Mouse (Mus musculus): ENCODE data around the gene Gli2. TPM values are rescaled to one million over a fixed set of nuclear protein-coding genes. Genes with fewer than 3 reads are reported as not detected.

Gene Gli2
- polyA plus RNA-seq, 1 experiment from 2014 or later: 0.22 TPM

DNA sequence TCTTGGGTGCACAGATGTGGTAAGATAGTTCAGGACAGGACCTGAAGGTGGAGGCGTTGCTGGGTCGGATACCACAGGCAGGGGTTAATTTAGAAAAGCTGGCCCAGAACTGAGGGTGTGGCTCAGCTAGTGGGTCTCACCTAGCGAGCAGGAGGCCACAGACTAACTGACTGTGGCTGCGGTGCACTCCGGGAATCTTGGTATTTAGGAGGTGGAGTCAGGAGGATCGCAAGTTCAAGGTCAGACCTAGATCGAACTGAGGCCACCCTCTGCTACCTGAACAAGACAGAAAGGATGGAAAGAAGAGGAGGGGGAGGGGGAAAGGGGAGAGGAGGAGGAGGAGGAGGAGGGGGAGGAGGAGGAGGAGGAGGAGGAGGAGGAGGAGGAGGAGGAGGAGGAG, 22.1 kb upstream of the Gli2 start:
- WGBS (ENCODE audit: insufficient replicate concordance): 28% methylated on average over 7 of the region's 7 CpGs

DNA sequence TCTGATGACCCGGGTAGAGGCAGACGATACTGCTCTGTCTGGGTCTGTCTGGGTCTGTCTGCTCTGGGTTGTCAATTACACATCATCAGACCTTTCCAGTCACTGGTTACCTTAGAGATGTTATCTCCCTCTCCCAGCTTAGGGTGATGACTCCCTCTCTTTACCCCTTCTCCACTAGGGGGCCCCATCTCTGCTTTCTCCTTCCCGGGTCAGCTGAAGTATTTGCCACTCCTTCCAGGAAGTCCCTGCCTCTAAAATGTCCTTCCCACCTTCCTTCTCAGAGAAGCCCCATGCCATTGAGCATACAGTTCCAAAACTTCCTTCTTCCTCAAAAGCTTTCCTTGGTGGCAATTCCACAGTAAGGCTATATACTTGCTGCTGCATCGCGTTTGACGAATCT, 21.5 kb upstream of the Gli2 start:
- Histone ChIP-seq H3K9ac (no peak overlapping the region), H3K27me3 (peaks cover 22% of the 10 kb centered on the region), H3K4me2 (no peak overlapping the region), H3K9me3 (replicated peaks) (no peaks in the 10 kb centered on the region), H3K27ac (no peak overlapping the region), H3K4me3 (replicated peaks) (no peak overlapping the region), H3K4me1 (replicated peaks) (no peaks in the 10 kb centered on the region), H3K36me3 (no peaks in the 10 kb centered on the region)
- WGBS (ENCODE audit: insufficient replicate concordance): 42% methylated on average over 6 of the region's 6 CpGs
- DNase-seq: no peak
- ATAC-seq (ENCODE audit: low read depth): no peak

More for the DNA sequence above, 22.1 kb upstream of the Gli2 start:
- Histone ChIP-seq H3K9me3 (replicated peaks) (no peaks in the 10 kb centered on the region), H3K36me3 (no peaks in the 10 kb centered on the region), H3K27me3 (peaks cover 22% of the 10 kb centered on the region), H3K4me1 (replicated peaks) (no peaks in the 10 kb centered on the region), H3K9ac (no peak overlapping the region), H3K27ac (no peak overlapping the region), H3K4me3 (replicated peaks) (no peak overlapping the region), H3K4me2 (no peak overlapping the region)
- DNase-seq (no peak), ATAC-seq (ENCODE audit: low read depth) (no peak)

DNA sequence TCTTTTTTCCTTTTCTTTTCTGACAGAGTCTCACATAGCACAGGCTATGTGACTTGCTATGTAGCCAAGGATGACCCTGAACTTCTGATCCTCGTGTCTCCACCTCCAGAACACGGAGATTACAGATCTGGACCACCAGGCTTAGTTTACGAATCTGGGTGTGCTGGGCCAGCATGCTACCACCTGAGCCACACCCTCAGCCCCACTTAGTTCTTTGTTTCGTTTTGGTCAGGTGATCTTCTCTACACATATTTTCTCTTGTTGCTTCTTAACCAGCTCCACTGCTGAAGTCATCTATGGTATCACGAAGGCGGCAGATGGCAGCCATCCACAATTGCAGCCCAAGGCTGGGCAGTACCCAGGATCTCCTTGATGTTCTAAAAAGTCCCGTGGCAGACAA, 20.5 kb upstream of the Gli2 start:
- H3K27ac ChIP-seq: no peak overlapping the region
- no peaks in the 10 kb centered on the region for H3K4me1 ChIP-seq (replicated peaks)
- no peak for ATAC-seq (ENCODE audit: low read depth)
- peaks cover 22% of the 10 kb centered on the region for H3K27me3 ChIP-seq
- no peak for DNase-seq
- H3K36me3 ChIP-seq: no peaks in the 10 kb centered on the region
- H3K4me2 ChIP-seq: no peak overlapping the region
- H3K4me3 ChIP-seq (replicated peaks): no peak overlapping the region
- no peak overlapping the region for H3K9ac ChIP-seq
- 62% methylated on average over 7 of the region's 7 CpGs for WGBS (ENCODE audit: insufficient replicate concordance)
- no peaks in the 10 kb centered on the region for H3K9me3 ChIP-seq (replicated peaks)

DNA sequence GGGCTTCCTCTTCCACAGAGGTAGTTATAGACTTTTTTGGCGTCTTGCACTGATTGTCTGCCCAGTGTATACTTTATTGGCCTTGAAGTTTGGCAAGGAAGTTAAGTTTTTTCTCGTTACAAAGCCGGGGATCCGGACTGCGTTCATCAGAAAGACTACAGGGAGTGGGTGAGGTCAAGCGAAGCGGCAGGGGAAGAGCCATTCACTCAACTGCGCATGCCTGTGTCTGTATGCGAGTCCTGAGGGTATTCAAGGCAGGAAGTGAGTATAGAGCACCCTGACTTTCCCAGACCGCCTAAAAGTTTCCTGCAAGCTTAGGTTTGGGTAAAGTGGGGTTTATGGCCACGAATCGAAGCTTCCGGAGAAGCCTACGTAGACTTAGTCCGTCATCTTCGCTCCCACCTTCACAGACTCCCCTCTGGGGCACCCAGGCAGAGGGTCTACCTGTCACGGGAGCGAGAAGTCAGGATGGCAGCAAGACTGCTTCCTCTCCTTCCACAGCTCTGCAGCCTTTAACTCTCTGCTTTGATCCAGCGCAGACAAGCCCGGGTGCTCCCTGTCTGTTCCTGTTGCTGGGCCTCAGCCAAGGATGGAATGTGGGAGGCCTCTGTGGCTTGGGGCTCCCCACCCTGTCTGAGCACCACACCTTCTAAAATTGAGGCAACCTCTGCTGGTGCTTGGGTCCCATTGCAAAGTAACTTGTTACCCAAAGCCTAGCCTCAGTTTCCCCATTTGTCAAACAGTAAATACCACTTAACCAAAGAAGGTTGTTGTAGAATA, 11.7 kb upstream of the Gli2 start:
- Histone ChIP-seq H3K4me3 (replicated peaks) (no peak overlapping the region), H3K4me1 (replicated peaks) (no peaks in the 10 kb centered on the region), H3K9ac (no peak overlapping the region), H3K36me3 (no peaks in the 10 kb centered on the region), H3K9me3 (replicated peaks) (no peaks in the 10 kb centered on the region), H3K27me3 (no peaks in the 10 kb centered on the region), H3K4me2 (no peak overlapping the region), H3K27ac (no peak overlapping the region)
- ATAC-seq (ENCODE audit: low read depth) (no peak), DNase-seq (no peak)
- 55% methylated on average over 20 of the region's 20 CpGs for WGBS (ENCODE audit: insufficient replicate concordance)

DNA sequence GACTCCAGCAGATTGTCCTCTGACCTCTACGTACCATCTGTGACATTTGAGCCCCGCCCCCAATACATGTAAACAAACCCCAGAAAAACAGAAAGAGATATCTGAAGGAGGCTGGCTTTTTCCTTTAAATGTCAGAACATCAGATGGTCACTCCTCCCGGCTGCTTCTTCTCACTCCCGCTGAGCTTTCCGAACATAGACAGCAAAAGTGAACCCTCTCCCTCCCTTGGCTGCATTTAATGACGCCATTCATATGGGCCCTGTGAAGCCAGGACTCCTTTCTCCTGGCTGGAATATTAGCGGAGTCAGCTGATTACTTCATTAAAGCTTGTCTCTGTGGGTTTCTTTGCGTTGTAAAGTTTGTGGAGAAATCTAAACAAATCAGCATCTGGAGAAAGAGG, 3.1 kb upstream of the Gli2 start:
- H3K27me3 ChIP-seq: peaks cover 46% of the 10 kb centered on the region
- DNase-seq (no peak), ATAC-seq (ENCODE audit: low read depth) (no peak)
- H3K9ac ChIP-seq: no peak overlapping the region
- no peaks in the 10 kb centered on the region for H3K36me3 ChIP-seq
- H3K4me1 ChIP-seq (replicated peaks): 0 out of 2 replicates have a peak, but pooled peaks cover 5% of the 10 kb centered on the region
- no peak overlapping the region for H3K27ac ChIP-seq
- H3K4me3 ChIP-seq (replicated peaks): no peak overlapping the region
- H3K9me3 ChIP-seq (replicated peaks): no peaks in the 10 kb centered on the region
- H3K4me2 ChIP-seq: no peak overlapping the region
- WGBS (ENCODE audit: insufficient replicate concordance): 51% methylated on average over 8 of the region's 8 CpGs

DNA sequence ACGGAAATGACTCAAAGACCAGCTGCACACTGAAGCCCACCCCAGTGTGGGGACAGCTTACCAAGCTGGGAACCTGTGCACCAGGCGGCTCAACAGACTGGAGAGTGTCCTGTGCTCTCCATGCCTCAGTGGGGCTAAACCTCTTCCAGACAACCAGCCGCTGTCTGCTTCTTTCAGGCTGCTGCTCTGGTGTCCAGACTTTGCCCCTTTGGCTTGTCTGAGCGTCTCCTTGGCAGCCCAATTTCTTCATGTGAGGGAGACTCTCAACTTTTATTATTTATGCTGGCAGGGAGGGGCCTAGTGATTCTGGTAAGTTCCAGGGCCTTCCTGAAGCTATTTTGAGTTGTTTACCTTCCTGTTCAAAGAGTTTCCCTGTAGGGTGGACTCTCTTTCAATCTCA, 2.4 kb upstream of the Gli2 start:
- 58% methylated on average over 4 of the region's 4 CpGs for WGBS (ENCODE audit: insufficient replicate concordance)
- Histone ChIP-seq H3K27me3 (peaks cover 53% of the 10 kb centered on the region), H3K4me3 (replicated peaks) (no peak overlapping the region), H3K9ac (no peak overlapping the region), H3K36me3 (no peaks in the 10 kb centered on the region), H3K9me3 (replicated peaks) (no peaks in the 10 kb centered on the region), H3K4me2 (no peak overlapping the region), H3K27ac (no peak overlapping the region), H3K4me1 (replicated peaks) (0 out of 2 replicates have a peak, but pooled peaks cover 5% of the 10 kb centered on the region)
- DNase-seq: no peak
- no peak for ATAC-seq (ENCODE audit: low read depth)

DNA sequence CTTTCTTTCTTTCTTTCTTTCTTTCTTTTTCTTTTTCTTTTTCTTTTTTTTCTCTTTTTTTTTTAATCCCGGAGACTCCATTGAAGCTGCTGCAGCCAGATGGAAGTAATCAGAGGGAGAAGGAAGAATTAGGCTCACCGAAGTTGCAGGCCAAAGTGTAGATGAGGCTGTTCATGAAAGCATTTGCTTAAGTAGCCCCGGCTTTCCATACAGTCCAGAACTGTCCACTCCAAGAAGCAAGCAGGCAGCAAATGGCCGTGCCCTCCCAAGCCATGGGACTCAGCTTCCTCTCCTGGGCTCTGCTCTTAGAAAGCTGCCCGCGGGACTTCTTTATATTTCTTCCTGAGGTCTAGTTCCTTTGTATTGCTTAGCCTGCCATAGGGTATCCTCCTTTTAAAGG, 1.0 kb upstream of the Gli2 start:
- ATAC-seq (ENCODE audit: low read depth): no peak
- Histone ChIP-seq H3K9me3 (replicated peaks) (no peaks in the 10 kb centered on the region), H3K9ac (no peak overlapping the region), H3K36me3 (no peaks in the 10 kb centered on the region), H3K27ac (no peak overlapping the region), H3K4me2 (peak overlapping the region; percentile 68), H3K4me3 (replicated peaks) (0 out of 2 replicates have a peak overlapping the region, but pooled peaks have one; percentile 49), H3K4me1 (replicated peaks) (0 out of 2 replicates have a peak, but pooled peaks cover 5% of the 10 kb centered on the region), H3K27me3 (peaks cover 67% of the 10 kb centered on the region)
- 33% methylated on average over 6 of the region's 6 CpGs for WGBS (ENCODE audit: insufficient replicate concordance)
- DNase-seq: no peak

DNA sequence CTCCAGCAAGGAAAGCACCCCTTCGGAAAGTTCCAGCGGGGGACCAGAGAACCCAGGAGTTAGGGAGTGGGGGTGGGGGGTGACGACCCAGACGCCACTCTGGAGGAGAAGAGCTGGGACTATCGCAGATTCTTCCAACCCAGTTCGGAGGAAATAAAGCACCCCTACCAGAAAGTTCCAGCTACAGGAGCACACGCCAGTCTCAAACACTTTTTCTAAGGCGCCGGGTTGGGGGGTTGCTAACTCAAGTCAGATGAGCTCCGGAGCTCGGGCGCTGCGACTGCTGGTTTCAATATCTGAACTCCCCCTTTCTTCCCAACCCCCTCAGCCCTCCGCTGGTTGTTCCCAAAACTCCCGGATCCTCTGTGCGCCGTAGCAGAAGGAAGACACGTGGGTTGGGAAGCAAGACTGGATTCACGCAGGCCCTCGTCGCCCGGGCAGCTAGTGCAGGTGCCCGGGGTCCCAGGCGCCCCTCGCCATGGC, 494 bp upstream of the Gli2 start:
- WGBS (ENCODE audit: insufficient replicate concordance): under 1% methylated on average over 25 of the region's 25 CpGs
- H3K9ac ChIP-seq: peak overlapping the region; percentile 33; the same call in 1 of the 2 replicates
- no peak overlapping the region for H3K27ac ChIP-seq

DNA sequence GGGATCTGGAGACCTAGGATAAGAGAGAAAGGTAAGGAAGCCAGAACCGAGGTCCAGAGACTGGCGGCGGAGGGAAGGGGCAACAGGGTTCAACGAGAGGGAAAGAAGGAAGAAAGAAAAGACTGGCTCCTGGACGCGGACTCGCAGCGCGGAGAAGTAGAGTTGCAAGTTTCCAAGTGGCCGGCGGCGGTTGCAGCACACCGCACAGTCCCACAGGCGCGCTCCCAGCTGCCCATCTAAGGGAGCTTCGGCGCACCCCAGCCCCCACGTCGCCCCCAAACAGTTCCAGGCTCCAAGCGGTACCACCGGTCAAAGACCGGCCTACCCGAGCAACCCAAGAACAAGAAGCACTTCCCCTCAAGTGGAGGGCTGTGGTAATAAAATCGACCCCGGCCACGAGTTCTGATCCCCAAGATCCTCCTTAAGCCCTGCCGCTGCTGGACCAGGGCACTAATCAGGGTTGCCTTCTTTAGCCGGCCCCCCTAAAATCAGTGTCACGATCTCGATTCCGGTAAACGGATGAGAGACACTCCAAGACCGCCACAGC, 715 bp downstream of the Gli2 start:
- Histone ChIP-seq H3K27ac (no peak overlapping the region), H3K4me3 (replicated peaks) (peak overlapping the region; percentile 49), H3K4me1 (replicated peaks) (peaks cover 7% of the 10 kb centered on the region; the same call in 1 of the 2 replicates), H3K4me2 (peak overlapping the region; percentile 68), H3K9me3 (replicated peaks) (no peaks in the 10 kb centered on the region), H3K36me3 (no peaks in the 10 kb centered on the region), H3K27me3 (peaks cover 83% of the 10 kb centered on the region), H3K9ac (no peak overlapping the region)
- DNase-seq (no peak), ATAC-seq (ENCODE audit: low read depth) (no peak)
- under 1% methylated on average over 33 of the region's 33 CpGs for WGBS (ENCODE audit: insufficient replicate concordance)

More for the DNA sequence above, 494 bp upstream of the Gli2 start:
- Histone ChIP-seq H3K9me3 (replicated peaks) (no peaks in the 10 kb centered on the region), H3K4me1 (replicated peaks) (0 out of 2 replicates have a peak, but pooled peaks cover 5% of the 10 kb centered on the region), H3K4me3 (replicated peaks) (peak overlapping the region; percentile 49), H3K27me3 (peaks cover 72% of the 10 kb centered on the region), H3K4me2 (peak overlapping the region; percentile 68), H3K36me3 (no peaks in the 10 kb centered on the region)
- ATAC-seq (ENCODE audit: low read depth): no peak
- no peak for DNase-seq

DNA sequence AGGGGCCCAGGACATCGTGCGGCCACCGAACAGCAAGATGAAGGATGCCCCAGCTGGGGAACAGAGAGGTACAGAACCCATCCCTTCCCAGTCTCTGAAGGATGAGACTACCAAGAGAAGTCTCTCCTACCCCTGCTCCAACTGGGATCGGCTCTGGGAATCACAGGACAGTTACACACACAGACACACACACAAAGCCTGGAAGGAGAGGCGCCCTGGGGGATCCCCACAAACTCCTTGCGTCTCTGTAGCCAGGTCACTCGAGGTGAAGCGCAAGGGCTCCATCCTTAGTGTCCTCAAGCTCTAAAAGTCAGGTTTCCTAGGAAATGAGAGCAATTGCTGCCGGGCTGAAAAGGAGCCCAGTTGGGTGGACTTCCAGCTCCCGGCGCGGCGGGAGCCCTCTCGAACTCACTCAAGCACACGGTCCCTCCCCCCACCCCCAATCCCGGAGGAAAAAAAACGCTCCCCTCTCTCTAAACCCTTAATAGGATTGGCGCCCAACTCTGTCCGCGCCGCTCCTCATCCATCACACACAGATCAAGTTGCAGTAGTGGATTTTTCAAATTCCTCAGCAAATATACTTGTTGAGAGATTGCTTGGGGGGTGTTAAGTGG, 1.4 kb downstream of the Gli2 start:
- Histone ChIP-seq H3K4me2 (peak overlapping the region; percentile 68), H3K27me3 (peaks cover 87% of the 10 kb centered on the region), H3K4me1 (replicated peaks) (peaks cover 8% of the 10 kb centered on the region; the same call in 1 of the 2 replicates), H3K4me3 (replicated peaks) (peak overlapping the region; percentile 49), H3K9me3 (replicated peaks) (no peaks in the 10 kb centered on the region), H3K27ac (no peak overlapping the region), H3K9ac (no peak overlapping the region), H3K36me3 (no peaks in the 10 kb centered on the region)
- DNase-seq (no peak), ATAC-seq (ENCODE audit: low read depth) (no peak)
- WGBS (ENCODE audit: insufficient replicate concordance): 2% methylated on average over 21 of the region's 21 CpGs

DNA sequence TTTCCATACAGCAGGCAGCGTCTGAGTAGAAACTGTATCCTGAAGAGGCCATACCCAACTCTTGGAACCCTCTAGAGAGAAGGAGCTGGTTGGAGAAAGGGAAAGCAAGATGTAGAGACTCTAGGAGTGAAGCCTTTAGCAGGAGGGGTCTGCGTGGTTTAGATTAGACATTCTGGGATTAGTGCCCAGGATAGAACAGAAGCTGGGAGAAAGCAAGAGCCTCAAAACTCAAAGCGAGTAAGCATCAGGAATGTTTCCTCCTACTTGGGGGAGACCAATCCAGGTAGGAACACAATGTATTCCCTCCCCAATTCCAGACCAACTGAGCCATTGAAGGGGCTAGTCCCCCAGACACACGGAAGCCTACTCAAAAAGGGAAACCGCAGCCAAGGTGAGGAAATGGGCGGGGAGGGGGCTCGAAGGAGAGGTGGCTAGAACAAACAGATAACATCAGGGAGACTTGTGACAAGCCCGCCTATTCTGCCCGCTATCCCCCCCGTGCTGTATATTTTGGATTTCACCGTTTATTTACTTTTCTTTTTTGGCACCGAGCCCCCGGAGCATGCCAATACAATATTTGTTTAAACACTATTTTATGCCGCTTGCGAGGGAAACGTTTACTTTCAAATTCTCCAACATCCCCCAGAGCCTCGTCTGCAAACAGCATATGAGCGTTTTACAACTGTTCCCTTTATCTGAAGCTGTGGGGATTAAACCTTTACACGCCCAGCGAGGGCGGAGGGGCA, 2.1 kb downstream of the Gli2 start:
- no peaks in the 10 kb centered on the region for H3K9me3 ChIP-seq (replicated peaks)
- 3% methylated on average over 21 of the region's 21 CpGs for WGBS (ENCODE audit: insufficient replicate concordance)

More for the DNA sequence above, 2.1 kb downstream of the Gli2 start:
- H3K36me3 ChIP-seq: no peaks in the 10 kb centered on the region
- H3K27ac ChIP-seq: no peak overlapping the region
- no peak for ATAC-seq (ENCODE audit: low read depth)
- peak overlapping the region; percentile 49 for H3K4me3 ChIP-seq (replicated peaks)
- no peak overlapping the region for H3K9ac ChIP-seq
- H3K4me2 ChIP-seq: peak overlapping the region; percentile 68; the same call in 1 of the 2 replicates
- peaks cover 8% of the 10 kb centered on the region; the same call in 1 of the 2 replicates for H3K4me1 ChIP-seq (replicated peaks)
- no peak for DNase-seq
- peaks cover 89% of the 10 kb centered on the region for H3K27me3 ChIP-seq
